9 mouse cellular contexts compared by ENCODE assay signal in the genomic region with DNA sequence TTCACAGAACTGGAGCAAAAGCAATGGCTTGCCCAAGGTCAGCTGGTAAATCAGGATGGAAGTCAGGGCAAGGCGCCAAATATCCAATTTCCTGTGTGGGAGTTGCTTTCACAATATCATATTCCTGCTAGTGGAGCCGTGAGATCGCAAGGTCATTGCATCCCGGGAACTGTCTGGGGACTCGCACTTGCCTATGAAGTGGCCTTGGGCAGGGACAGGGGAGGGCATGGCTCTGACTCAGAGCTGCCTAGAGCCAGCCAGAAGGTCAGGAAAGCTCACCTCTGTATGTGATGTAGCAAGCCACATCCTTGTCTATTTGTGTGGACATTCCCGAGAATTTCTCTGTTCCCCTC. TPM values are rescaled to one million over a fixed set of nuclear protein-coding genes. Genes with fewer than 3 reads are reported as not detected.
DNase-seq lines count a peak whose midpoint lies in the region; ATAC-seq lines count a peak whose summit lies in the region.
"Had no signal": no experiment of that assay in that cellular context is flagged by ENCODE, and none has a peak within 500 bp of the region (broad histone marks: within the 10 kb centered on the region; RNA-seq: fewer than 3 reads in every experiment).

No protein-coding gene starts in this region.

- intact Hi-C loops in gastrocnemius, postnatal 14 days (cut with DNase I; ENCODE audit: low total_unique reads): no loop called here

- no peak for ATAC-seq in CD4-positive, CD25-positive, alpha-beta regulatory T cell, adult 4 months

- DNase-seq in urinary bladder, postnatal 25 days (ENCODE audit: low spot score): peak; percentile 3
- no peak for DNase-seq in urinary bladder, postnatal 10 days (ENCODE audit: low spot score)
- DNase-seq in gastrocnemius, postnatal 14 days: peak; percentile 59
- peak; percentile 83 for DNase-seq in kidney, postnatal 10 days
- peak; percentile 70 to 73 for DNase-seq in lung, postnatal 4 days
- no peak for DNase-seq in layer of hippocampus, adult 8-10 months (ENCODE audit: low spot score in 2 of 2)
- DNase-seq in thymus, postnatal 0 days (ENCODE audit: low spot score): no peak

RNA-seq across cellular contexts. Expression of gene Mepe, which starts 49.2 kb away (rescaled TPM):
- not detected for total RNA-seq in gastrocnemius, postnatal 14 days (2021)
- total RNA-seq in layer of hippocampus, adult 8-10 months (2022): not detected
- not detected for polyA plus RNA-seq in CD4-positive, CD25-positive, alpha-beta regulatory T cell, adult 4 months (2017; shearing (Covaris generic))
- polyA plus RNA-seq in thymus, postnatal 0 days (2015; fragmentation: Nextera tagmentation; extraction: Ambion mirVana): not detected in 2 replicates
- polyA plus RNA-seq: spleen, adult 2 months had no signal

Comparison
In these comparisons a context has a peak if more than half of its experiments do, and no peak if none do; other contexts are left out.
1. DNase-seq: peak in urinary bladder, postnatal 25 days (single experiment), gastrocnemius, postnatal 14 days (single experiment), kidney, postnatal 10 days (single experiment) and lung, postnatal 4 days (2 of 2); none in urinary bladder, postnatal 10 days (single experiment), layer of hippocampus, adult 8-10 months (0 of 2) and thymus, postnatal 0 days (single experiment).